Mouse (Mus musculus): ENCODE measurements around the gene Acr. TPM values are rescaled to one million over a fixed set of nuclear protein-coding genes. Genes with fewer than 3 reads are reported as not detected.

Gene Acr
- polyA plus RNA-seq, 1 experiment from 2014 or later, result 0.24 TPM

DNA sequence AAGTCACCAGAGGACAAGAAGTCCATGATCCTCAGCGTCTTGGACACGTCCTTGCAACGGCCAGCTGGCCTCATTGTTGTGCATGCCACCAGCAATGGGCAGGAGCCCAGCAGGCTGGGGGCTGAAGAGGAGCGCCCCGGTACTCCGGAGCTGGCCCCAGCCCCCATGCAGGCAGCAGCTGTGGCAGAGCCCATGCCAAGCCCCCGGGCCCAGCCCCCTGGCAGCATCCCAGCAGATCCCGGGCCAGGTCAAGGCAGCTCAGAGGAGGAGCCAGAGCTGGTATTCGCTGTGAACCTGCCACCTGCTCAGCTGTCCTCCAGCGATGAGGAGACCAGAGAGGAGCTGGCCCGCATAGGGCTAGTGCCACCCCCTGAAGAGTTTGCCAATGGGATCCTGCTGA, 19.3 kb upstream of the Acr start:
- Histone ChIP-seq H3K27me3 (peaks cover 19% of the 10 kb centered on the region), H3K27ac (replicated peaks) (no peak overlapping the region), H3K9me3 (replicated peaks) (no peaks in the 10 kb centered on the region), H3K4me3 (replicated peaks) (no peak overlapping the region), H3K4me1 (peaks cover 19% of the 10 kb centered on the region), H3K4me2 (replicated peaks) (peak overlapping the region; percentile 47; the same call in 1 of the 2 replicates), H3K9ac (no peak overlapping the region), H3K36me3 (peaks cover 14% of the 10 kb centered on the region; the same call in 1 of the 2 replicates)
- WGBS, result 47% methylated on average over 11 of the region's 11 CpGs
- no peak for ATAC-seq (ENCODE audit: insufficient number of reproducible peaks, low FRiP score, low TSS enrichment, low read depth)

DNA sequence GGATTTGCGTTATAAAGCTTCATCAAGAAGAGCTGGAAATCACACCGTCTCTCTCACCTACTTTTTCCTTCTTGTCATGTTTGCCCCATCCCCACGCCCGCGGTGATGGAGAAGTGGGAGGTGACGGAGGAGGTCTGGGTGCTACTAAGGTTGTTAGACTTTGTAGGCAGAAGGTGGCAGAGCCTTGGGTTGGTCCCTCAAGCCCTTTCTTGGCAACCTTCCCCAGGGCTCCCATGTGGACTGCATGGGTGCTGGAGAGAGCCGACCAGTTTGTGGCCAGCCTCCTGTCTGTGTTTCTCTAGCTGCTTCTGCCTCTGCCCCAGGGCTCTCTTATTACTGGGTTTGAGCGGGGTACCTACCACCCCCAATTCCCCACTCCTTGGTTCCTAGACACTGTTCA, 17.6 kb upstream of the Acr start:
- no peak overlapping the region for H3K4me3 ChIP-seq (replicated peaks)
- no peak overlapping the region for H3K9ac ChIP-seq
- peaks cover 19% of the 10 kb centered on the region for H3K27me3 ChIP-seq
- no peaks in the 10 kb centered on the region for H3K9me3 ChIP-seq (replicated peaks)
- H3K36me3 ChIP-seq, result peaks cover 14% of the 10 kb centered on the region; the same call in 1 of the 2 replicates
- peaks cover 19% of the 10 kb centered on the region for H3K4me1 ChIP-seq
- 91% methylated on average over 8 of the region's 8 CpGs for WGBS
- ATAC-seq (ENCODE audit: insufficient number of reproducible peaks, low FRiP score, low TSS enrichment, low read depth), result no peak
- H3K27ac ChIP-seq (replicated peaks), result no peak overlapping the region
- no peak overlapping the region for H3K4me2 ChIP-seq (replicated peaks)

DNA sequence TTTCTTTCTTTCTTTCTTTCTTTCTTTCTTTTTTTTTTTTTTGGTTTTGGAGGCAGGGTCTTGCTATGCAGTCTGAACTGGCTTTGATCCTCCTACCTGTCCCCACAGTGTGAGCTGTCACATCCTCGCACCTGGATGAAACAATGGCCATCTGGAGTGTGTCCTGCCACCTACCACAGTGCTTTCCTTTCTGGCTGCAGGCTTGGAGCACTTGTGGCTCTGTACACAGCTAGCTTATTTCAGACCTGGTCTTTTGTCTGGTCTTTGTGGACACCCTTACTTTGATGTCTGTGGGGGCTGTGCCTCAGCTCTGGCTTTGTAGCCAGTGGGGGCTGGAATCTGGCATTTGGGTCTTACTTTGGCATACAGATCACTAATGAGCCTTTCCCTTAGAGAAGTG, 16.4 kb upstream of the Acr start:
- Histone ChIP-seq H3K9ac (no peak overlapping the region), H3K4me2 (replicated peaks) (no peak overlapping the region), H3K9me3 (replicated peaks) (no peaks in the 10 kb centered on the region), H3K4me3 (replicated peaks) (no peak overlapping the region), H3K27ac (replicated peaks) (no peak overlapping the region), H3K36me3 (peaks cover 9% of the 10 kb centered on the region; the same call in 1 of the 2 replicates), H3K4me1 (peaks cover 25% of the 10 kb centered on the region), H3K27me3 (peaks cover 27% of the 10 kb centered on the region)
- WGBS, result 83% methylated on average over 1 of the region's 1 CpGs
- no peak for ATAC-seq (ENCODE audit: insufficient number of reproducible peaks, low FRiP score, low TSS enrichment, low read depth)

DNA sequence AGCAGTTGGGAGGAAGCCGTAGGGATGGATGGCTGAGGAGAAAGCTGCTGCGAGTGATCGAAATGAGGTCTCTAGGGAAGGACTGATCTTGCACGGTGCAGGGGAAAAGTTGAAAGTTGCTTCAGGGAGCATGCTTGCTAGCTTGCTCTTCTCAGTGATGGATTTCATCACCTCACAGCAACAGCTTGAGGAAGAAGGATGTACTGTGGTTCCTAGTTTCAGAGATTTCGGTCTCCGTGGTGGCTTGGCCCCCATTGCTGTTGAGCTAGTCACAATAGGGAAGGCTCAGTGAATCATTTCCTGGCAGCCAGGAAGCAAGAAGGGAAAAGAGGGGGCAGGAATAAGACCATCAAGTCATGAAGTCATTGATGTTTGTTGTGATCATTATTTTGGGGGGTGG, 12.5 kb upstream of the Acr start:
- H3K4me2 ChIP-seq (replicated peaks), result no peak overlapping the region
- no peak overlapping the region for H3K9ac ChIP-seq
- H3K27ac ChIP-seq (replicated peaks), result no peak overlapping the region
- peaks cover 39% of the 10 kb centered on the region for H3K27me3 ChIP-seq
- peaks cover 31% of the 10 kb centered on the region for H3K4me1 ChIP-seq
- ATAC-seq (ENCODE audit: insufficient number of reproducible peaks, low FRiP score, low TSS enrichment, low read depth), result no peak
- no peak overlapping the region for H3K4me3 ChIP-seq (replicated peaks)
- no peaks in the 10 kb centered on the region for H3K9me3 ChIP-seq (replicated peaks)
- no peaks in the 10 kb centered on the region for H3K36me3 ChIP-seq
- 74% methylated on average over 6 of the region's 6 CpGs for WGBS

DNA sequence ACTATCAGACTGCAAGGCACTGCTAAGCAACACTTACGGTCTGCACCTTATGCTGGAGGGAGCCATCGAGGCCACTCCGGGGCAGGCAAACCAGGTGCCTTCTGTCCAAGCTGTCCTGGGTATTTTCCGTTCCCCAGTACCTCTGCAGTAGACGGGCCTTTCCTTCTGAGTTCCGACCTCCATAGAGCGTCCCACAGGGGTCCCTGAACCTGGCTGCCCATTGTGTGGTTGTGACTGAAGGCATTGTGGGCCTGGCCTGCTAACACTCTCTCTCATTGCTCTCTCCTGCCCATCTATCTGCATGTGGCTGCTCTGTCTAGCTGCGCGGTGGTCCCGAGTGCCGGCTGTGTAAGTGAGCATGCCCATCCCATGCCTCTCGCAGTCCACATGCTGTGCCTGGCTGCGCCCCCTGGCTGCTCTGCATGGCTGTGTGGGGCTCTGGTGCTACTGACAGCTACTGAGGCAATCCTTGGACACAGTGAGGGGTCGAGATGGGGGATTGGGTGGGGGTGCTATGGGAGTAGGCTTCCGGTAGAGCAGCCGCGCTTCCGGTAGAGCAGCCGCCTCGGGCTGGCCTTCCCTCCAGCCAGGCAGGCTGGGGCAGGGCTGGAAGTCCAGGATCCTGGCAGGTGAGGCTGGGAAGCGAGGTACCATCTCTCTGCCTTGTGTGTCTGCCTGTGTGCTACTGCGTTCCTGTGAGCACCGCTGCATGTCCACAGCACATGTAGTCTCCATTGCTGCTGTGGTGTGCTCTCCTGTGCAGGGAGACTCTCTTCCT, 11.5 kb upstream of the Acr start:
- no peak overlapping the region for H3K27ac ChIP-seq (replicated peaks)
- H3K27me3 ChIP-seq, result peaks cover 39% of the 10 kb centered on the region
- H3K9me3 ChIP-seq (replicated peaks), result no peaks in the 10 kb centered on the region
- no peaks in the 10 kb centered on the region for H3K36me3 ChIP-seq
- peak; percentile 26; the same call in 1 of the 2 replicates for ATAC-seq (ENCODE audit: insufficient number of reproducible peaks, low FRiP score, low TSS enrichment, low read depth)
- H3K4me1 ChIP-seq, result peaks cover 31% of the 10 kb centered on the region
- peak overlapping the region; percentile 44; the same call in 1 of the 2 replicates for H3K4me2 ChIP-seq (replicated peaks)
- no peak overlapping the region for H3K9ac ChIP-seq
- H3K4me3 ChIP-seq (replicated peaks), result no peak overlapping the region
- 34% methylated on average over 23 of the region's 23 CpGs for WGBS

DNA sequence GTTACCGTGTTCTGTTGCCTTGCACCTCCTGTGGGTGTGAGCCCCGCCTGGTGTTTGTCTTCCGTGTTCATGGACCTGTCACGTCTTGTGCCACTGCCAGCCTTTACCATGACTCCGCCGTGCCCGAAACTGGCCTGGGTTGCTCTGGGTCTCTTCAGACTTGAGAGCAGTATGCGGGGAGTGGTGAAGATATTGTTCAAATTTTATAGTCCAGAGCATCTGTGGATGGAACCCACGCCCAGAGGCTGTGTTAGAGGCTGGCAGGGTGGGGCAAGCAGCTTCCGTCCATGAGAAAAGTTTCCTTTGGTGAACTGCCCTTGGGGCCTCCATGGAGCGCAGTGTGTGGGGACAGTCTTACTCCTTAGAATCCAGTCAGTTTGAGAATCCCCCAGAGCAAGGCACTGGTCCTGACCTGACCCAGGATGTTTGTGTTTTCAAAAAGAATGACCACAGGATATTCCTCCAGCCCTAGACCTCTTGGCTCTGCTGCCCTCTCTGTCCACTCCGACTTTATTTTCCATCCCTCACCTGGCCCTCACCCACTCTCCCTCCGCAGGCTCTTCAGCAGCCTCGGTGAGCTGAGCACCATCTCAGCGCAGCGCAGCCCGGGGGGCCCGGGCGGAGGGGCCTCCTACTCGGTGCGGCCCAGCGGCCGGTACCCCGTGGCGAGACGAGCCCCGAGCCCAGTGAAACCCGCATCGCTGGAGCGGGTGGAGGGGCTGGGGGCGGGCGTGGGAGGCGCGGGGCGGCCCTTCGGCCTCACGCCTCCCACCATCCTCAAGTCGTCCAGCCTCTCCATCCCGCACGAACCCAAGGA, 10.7 kb upstream of the Acr start:
- Histone ChIP-seq H3K27me3 (peaks cover 39% of the 10 kb centered on the region), H3K4me2 (replicated peaks) (peak overlapping the region; percentile 44), H3K36me3 (no peaks in the 10 kb centered on the region), H3K27ac (replicated peaks) (no peak overlapping the region), H3K4me1 (peaks cover 31% of the 10 kb centered on the region), H3K4me3 (replicated peaks) (peak overlapping the region; percentile 29), H3K9me3 (replicated peaks) (no peaks in the 10 kb centered on the region), H3K9ac (no peak overlapping the region)
- no peak for ATAC-seq (ENCODE audit: insufficient number of reproducible peaks, low FRiP score, low TSS enrichment, low read depth)
- 20% methylated on average over 34 of the region's 40 CpGs for WGBS

DNA sequence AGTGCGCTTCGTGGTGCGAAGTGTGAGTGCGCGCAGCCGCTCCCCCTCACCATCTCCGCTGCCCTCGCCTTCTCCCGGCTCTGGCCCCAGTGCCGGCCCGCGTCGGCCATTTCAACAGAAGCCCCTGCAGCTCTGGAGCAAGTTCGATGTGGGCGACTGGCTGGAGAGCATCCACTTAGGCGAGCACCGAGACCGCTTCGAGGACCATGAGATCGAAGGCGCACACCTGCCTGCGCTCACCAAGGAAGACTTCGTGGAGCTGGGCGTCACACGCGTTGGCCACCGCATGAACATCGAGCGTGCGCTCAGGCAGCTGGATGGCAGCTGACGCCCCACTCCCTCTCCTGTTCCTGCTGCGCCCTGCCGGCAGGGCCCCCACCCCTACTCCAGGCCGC, 10.1 kb upstream of the Acr start:
- peaks cover 39% of the 10 kb centered on the region for H3K27me3 ChIP-seq
- H3K9me3 ChIP-seq (replicated peaks), result no peaks in the 10 kb centered on the region
- no peak overlapping the region for H3K9ac ChIP-seq
- peak overlapping the region; percentile 44 for H3K4me2 ChIP-seq (replicated peaks)
- no peak overlapping the region for H3K27ac ChIP-seq (replicated peaks)
- no peaks in the 10 kb centered on the region for H3K36me3 ChIP-seq
- peak overlapping the region; percentile 29 for H3K4me3 ChIP-seq (replicated peaks)
- no peak; the same call in 1 of the 2 replicates for ATAC-seq (ENCODE audit: insufficient number of reproducible peaks, low FRiP score, low TSS enrichment, low read depth)
- peaks cover 31% of the 10 kb centered on the region for H3K4me1 ChIP-seq
- 6% methylated on average over 34 of the region's 34 CpGs for WGBS

DNA sequence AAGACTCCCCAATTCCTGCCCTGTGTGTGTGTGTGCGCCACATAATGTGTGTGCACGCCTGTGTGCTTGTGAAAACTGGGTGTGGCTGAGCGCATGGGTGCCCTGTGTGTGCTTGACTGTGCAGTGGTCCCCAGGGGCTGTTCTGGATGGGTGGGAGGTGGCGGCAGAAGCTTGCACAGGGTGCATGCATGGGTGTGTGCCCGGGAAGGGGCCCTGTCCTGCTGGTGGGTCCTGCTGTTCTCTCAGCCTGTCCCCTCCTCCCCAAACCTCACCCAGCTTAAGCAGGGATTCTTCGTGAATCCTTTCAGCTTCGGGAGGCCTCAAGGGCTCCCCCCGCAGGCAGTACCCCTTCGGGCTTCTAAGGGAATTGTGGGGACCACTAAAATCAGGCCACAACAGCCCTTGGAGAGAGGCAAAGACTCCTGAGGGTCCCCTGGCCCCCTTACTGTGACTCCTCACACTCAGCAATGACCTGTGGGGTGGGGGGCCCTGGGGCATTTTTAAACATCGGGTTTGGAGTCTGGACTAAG, 8.9 kb upstream of the Acr start:
- WGBS, result 42% methylated on average over 10 of the region's 10 CpGs
- H3K27me3 ChIP-seq, result peaks cover 39% of the 10 kb centered on the region
- no peak overlapping the region for H3K4me3 ChIP-seq (replicated peaks)
- H3K4me1 ChIP-seq, result peaks cover 31% of the 10 kb centered on the region
- no peaks in the 10 kb centered on the region for H3K9me3 ChIP-seq (replicated peaks)
- H3K36me3 ChIP-seq, result no peaks in the 10 kb centered on the region
- H3K27ac ChIP-seq (replicated peaks), result no peak overlapping the region
- no peak overlapping the region for H3K9ac ChIP-seq
- ATAC-seq (ENCODE audit: insufficient number of reproducible peaks, low FRiP score, low TSS enrichment, low read depth), result no peak
- no peak overlapping the region for H3K4me2 ChIP-seq (replicated peaks)

DNA sequence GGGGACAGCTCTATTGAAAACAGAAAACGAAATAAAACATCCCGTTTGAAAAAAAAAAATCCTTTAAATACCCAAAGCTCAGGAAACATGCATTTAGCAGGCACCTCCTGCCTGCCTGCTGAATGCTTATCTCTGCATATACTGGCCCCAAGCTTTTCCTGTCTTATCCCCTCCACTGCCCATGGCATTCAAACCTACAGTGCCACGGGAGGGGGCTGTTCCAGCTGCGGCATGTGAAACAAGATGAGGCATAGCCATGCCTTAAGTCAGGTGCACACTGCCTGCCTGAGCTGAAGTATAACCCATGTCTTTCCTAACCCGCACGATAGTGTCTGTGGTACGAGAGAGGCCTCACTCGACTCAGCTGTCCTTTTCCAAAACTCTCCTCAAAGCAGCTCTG, 4.0 kb downstream of the Acr start:
- Histone ChIP-seq H3K36me3 (no peaks in the 10 kb centered on the region), H3K4me2 (replicated peaks) (no peak overlapping the region), H3K27me3 (no peaks in the 10 kb centered on the region), H3K9ac (no peak overlapping the region), H3K27ac (replicated peaks) (no peak overlapping the region), H3K4me3 (replicated peaks) (no peak overlapping the region), H3K9me3 (replicated peaks) (no peaks in the 10 kb centered on the region), H3K4me1 (0 out of 2 replicates have a peak, but pooled peaks cover 3% of the 10 kb centered on the region)
- ATAC-seq (ENCODE audit: insufficient number of reproducible peaks, low FRiP score, low TSS enrichment, low read depth), result no peak
- WGBS, result 54% methylated on average over 8 of the region's 8 CpGs

DNA sequence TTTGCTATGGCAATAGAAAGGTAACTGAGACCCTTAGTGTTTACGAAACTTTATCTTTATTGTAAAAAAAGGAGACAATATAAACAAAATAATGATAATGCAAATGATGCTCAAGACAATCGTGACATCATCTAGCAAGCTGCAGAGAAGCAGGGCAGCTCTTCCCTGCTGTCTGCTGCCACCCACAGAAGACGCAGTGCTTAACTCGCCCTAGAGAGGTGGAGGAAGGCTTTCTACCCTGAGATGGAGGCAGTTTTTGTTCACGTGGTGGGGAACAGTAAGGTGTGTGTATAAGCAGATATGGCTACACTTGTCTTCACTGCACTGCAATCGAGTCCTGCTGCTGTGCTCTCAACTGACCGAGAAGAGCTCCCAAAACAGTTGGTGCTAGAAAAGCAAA, 14.4 kb downstream of the Acr start:
- Histone ChIP-seq H3K9ac (no peak overlapping the region), H3K4me1 (no peaks in the 10 kb centered on the region), H3K9me3 (replicated peaks) (no peaks in the 10 kb centered on the region), H3K4me3 (replicated peaks) (no peak overlapping the region), H3K27ac (replicated peaks) (no peak overlapping the region), H3K36me3 (peaks cover 5% of the 10 kb centered on the region; the same call in 1 of the 2 replicates), H3K27me3 (no peaks in the 10 kb centered on the region), H3K4me2 (replicated peaks) (no peak overlapping the region)
- no peak for ATAC-seq (ENCODE audit: insufficient number of reproducible peaks, low FRiP score, low TSS enrichment, low read depth)
- 85% methylated on average over 7 of the region's 7 CpGs for WGBS

DNA sequence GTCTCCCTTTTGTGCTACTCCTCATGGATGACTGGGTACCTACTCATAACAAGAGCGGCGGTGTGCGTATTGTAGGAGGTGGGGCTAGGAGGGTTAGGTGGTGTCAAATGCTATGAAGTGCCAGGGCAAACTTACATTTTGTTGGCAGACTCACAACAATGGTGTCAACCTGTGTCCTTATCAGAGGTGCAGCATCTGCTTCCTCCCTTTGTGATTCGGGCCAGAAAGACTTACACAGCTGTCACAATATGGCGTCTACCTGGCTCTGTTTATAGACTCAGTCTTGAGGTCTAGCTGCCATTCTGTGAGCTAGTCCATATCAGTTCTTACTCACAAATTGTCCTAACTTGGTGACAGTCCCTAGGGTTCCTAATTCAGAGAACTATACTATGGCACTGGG, 17.0 kb downstream of the Acr start:
- Histone ChIP-seq H3K27ac (replicated peaks) (no peak overlapping the region), H3K4me2 (replicated peaks) (no peak overlapping the region), H3K36me3 (peaks cover 5% of the 10 kb centered on the region; the same call in 1 of the 2 replicates), H3K4me1 (0 out of 2 replicates have a peak, but pooled peaks cover 1% of the 10 kb centered on the region), H3K9ac (no peak overlapping the region), H3K9me3 (replicated peaks) (no peaks in the 10 kb centered on the region), H3K27me3 (no peaks in the 10 kb centered on the region), H3K4me3 (replicated peaks) (no peak overlapping the region)
- no peak for ATAC-seq (ENCODE audit: insufficient number of reproducible peaks, low FRiP score, low TSS enrichment, low read depth)
- WGBS, result 90% methylated on average over 5 of the region's 5 CpGs

Data from embryonic facial prominence, embryonic 15.5 days (tissue).